Mouse (Mus musculus): ENCODE measurements at regions not wholly inside any gene's neighbourhood (a gene's known extent, or its start where the extent isn't known, plus 50 kb on each side); places are given as distances from the start of the nearest gene placed in this dataset.

GRCm38 (mm10) chr4:54282934-54283333 lies 457.1 kb downstream of the Tmem38b start:
- Histone ChIP-seq H3K4me3 (ENCODE audit: extremely low read depth, insufficient read depth, insufficient read length) (no peak overlapping the region), H3K36me3 (ENCODE audit: control insufficient read depth, insufficient read depth, low read length) (no peaks in the 10 kb centered on the region), H3K27me3 (ENCODE audit: control insufficient read depth, insufficient read depth, low read length) (no peaks in the 10 kb centered on the region), H3K27ac (ENCODE audit: insufficient read depth, low read length) (no peak overlapping the region), H3K4me1 (ENCODE audit: control insufficient read depth, insufficient read depth, insufficient read length) (no peaks in the 10 kb centered on the region)
- 95% methylated on average over 13 of the region's 13 CpGs for WGBS
- no peak for TF ChIP-seq CTCF (IDR thresholded peaks at IDR 0.05; ENCODE audit: extremely low read depth, insufficient read depth, insufficient read length, insufficient replicate concordance)
- no peak for TF ChIP-seq POLR2A (IDR thresholded peaks at IDR 0.05; ENCODE audit: low read depth, low read length)
- DNase-seq (ENCODE audit: low read depth in 1 of 2, low spot score in 2 of 2), result no peak

GRCm38 (mm10) chr4:54313804-54314203 lies 488.0 kb downstream of the Tmem38b start:
- Histone ChIP-seq H3K36me3 (ENCODE audit: control insufficient read depth, insufficient read depth, low read length) (no peaks in the 10 kb centered on the region), H3K4me1 (ENCODE audit: control insufficient read depth, insufficient read depth, insufficient read length) (no peaks in the 10 kb centered on the region), H3K4me3 (ENCODE audit: extremely low read depth, insufficient read depth, insufficient read length) (no peak overlapping the region), H3K27ac (ENCODE audit: insufficient read depth, low read length) (no peak overlapping the region), H3K27me3 (ENCODE audit: control insufficient read depth, insufficient read depth, low read length) (no peaks in the 10 kb centered on the region)
- TF ChIP-seq POLR2A (IDR thresholded peaks at IDR 0.05; ENCODE audit: low read depth, low read length), result no peak
- TF ChIP-seq CTCF (IDR thresholded peaks at IDR 0.05; ENCODE audit: extremely low read depth, insufficient read depth, insufficient read length, insufficient replicate concordance), result no peak
- no peak for DNase-seq (ENCODE audit: low read depth in 1 of 2, low spot score in 2 of 2)
- 93% methylated on average over 1 of the region's 1 CpGs for WGBS

- Histone ChIP-seq H3K27ac (ENCODE audit: insufficient read depth, low read length) (no peak overlapping the region), H3K36me3 (ENCODE audit: control insufficient read depth, insufficient read depth, low read length) (no peaks in the 10 kb centered on the region), H3K4me1 (ENCODE audit: control insufficient read depth, insufficient read depth, insufficient read length) (no peaks in the 10 kb centered on the region), H3K4me3 (ENCODE audit: extremely low read depth, insufficient read depth, insufficient read length) (no peak overlapping the region), H3K27me3 (ENCODE audit: control insufficient read depth, insufficient read depth, low read length) (no peaks in the 10 kb centered on the region)
- DNase-seq (ENCODE audit: low read depth in 1 of 2, low spot score in 2 of 2), result no peak
- no peak for TF ChIP-seq CTCF (IDR thresholded peaks at IDR 0.05; ENCODE audit: extremely low read depth, insufficient read depth, insufficient read length, insufficient replicate concordance)
- TF ChIP-seq POLR2A (IDR thresholded peaks at IDR 0.05; ENCODE audit: low read depth, low read length), result no peak
- WGBS, result 86% methylated on average over 5 of the region's 5 CpGs
Measured at GRCm38 (mm10) chr4:54324851-54325250, 499.0 kb downstream of the Tmem38b start.

- no peak overlapping the region for H3K4me3 ChIP-seq (ENCODE audit: extremely low read depth, insufficient read depth, insufficient read length)
- no peaks in the 10 kb centered on the region for H3K36me3 ChIP-seq (ENCODE audit: control insufficient read depth, insufficient read depth, low read length)
- H3K4me1 ChIP-seq (ENCODE audit: control insufficient read depth, insufficient read depth, insufficient read length), result no peaks in the 10 kb centered on the region; the same call in 1 of the 2 replicates
- no peaks in the 10 kb centered on the region for H3K27me3 ChIP-seq (ENCODE audit: control insufficient read depth, insufficient read depth, low read length)
- H3K27ac ChIP-seq (ENCODE audit: insufficient read depth, low read length), result no peak overlapping the region
- DNase-seq (ENCODE audit: low read depth in 1 of 2, low spot score in 2 of 2), result no peak
- WGBS, result 94% methylated on average over 5 of the region's 5 CpGs
- TF ChIP-seq POLR2A (IDR thresholded peaks at IDR 0.05; ENCODE audit: low read depth, low read length), result no peak
- no peak for TF ChIP-seq CTCF (IDR thresholded peaks at IDR 0.05; ENCODE audit: extremely low read depth, insufficient read depth, insufficient read length, insufficient replicate concordance)
Measured at GRCm38 (mm10) chr4:54328273-54328672, 502.4 kb downstream of the Tmem38b start.

- no peak for DNase-seq (ENCODE audit: low read depth in 1 of 2, low spot score in 2 of 2)
- H3K27ac ChIP-seq (ENCODE audit: insufficient read depth, low read length), result no peak overlapping the region
- no peaks in the 10 kb centered on the region; the same call in 1 of the 2 replicates for H3K4me1 ChIP-seq (ENCODE audit: control insufficient read depth, insufficient read depth, insufficient read length)
- WGBS, result 88% methylated on average over 17 of the region's 17 CpGs
- TF ChIP-seq POLR2A (IDR thresholded peaks at IDR 0.05; ENCODE audit: low read depth, low read length) (no peak), CTCF (IDR thresholded peaks at IDR 0.05; ENCODE audit: extremely low read depth, insufficient read depth, insufficient read length, insufficient replicate concordance) (no peak)
- no peaks in the 10 kb centered on the region for H3K27me3 ChIP-seq (ENCODE audit: control insufficient read depth, insufficient read depth, low read length)
- no peak overlapping the region for H3K4me3 ChIP-seq (ENCODE audit: extremely low read depth, insufficient read depth, insufficient read length)
- no peaks in the 10 kb centered on the region for H3K36me3 ChIP-seq (ENCODE audit: control insufficient read depth, insufficient read depth, low read length)
Measured at GRCm38 (mm10) chr4:54328711-54329427, 503.0 kb downstream of the Tmem38b start.

GRCm38 (mm10) chr4:54330686-54331085 lies 504.8 kb downstream of the Tmem38b start:
- Histone ChIP-seq H3K4me3 (ENCODE audit: extremely low read depth, insufficient read depth, insufficient read length) (no peak overlapping the region), H3K27me3 (ENCODE audit: control insufficient read depth, insufficient read depth, low read length) (no peaks in the 10 kb centered on the region), H3K27ac (ENCODE audit: insufficient read depth, low read length) (no peak overlapping the region), H3K36me3 (ENCODE audit: control insufficient read depth, insufficient read depth, low read length) (no peaks in the 10 kb centered on the region), H3K4me1 (ENCODE audit: control insufficient read depth, insufficient read depth, insufficient read length) (no peaks in the 10 kb centered on the region; the same call in 1 of the 2 replicates)
- TF ChIP-seq POLR2A (IDR thresholded peaks at IDR 0.05; ENCODE audit: low read depth, low read length), result no peak
- no peak for TF ChIP-seq CTCF (IDR thresholded peaks at IDR 0.05; ENCODE audit: extremely low read depth, insufficient read depth, insufficient read length, insufficient replicate concordance)
- no peak for DNase-seq (ENCODE audit: low read depth in 1 of 2, low spot score in 2 of 2)
- 82% methylated on average over 3 of the region's 3 CpGs for WGBS

GRCm38 (mm10) chr4:54331588-54332211 lies 505.9 kb downstream of the Tmem38b start:
- Histone ChIP-seq H3K27ac (ENCODE audit: insufficient read depth, low read length) (no peak overlapping the region), H3K36me3 (ENCODE audit: control insufficient read depth, insufficient read depth, low read length) (no peaks in the 10 kb centered on the region), H3K27me3 (ENCODE audit: control insufficient read depth, insufficient read depth, low read length) (no peaks in the 10 kb centered on the region), H3K4me3 (ENCODE audit: extremely low read depth, insufficient read depth, insufficient read length) (no peak overlapping the region), H3K4me1 (ENCODE audit: control insufficient read depth, insufficient read depth, insufficient read length) (no peaks in the 10 kb centered on the region; the same call in 1 of the 2 replicates)
- no peak for DNase-seq (ENCODE audit: low read depth in 1 of 2, low spot score in 2 of 2)
- WGBS, result 81% methylated on average over 12 of the region's 12 CpGs
- TF ChIP-seq POLR2A (IDR thresholded peaks at IDR 0.05; ENCODE audit: low read depth, low read length) (no peak), CTCF (IDR thresholded peaks at IDR 0.05; ENCODE audit: extremely low read depth, insufficient read depth, insufficient read length, insufficient replicate concordance) (no peak)
